Mouse (Mus musculus) liver, postnatal 0 days (tissue): ENCODE data around the gene Cbx1. TPM values are rescaled to one million over a fixed set of nuclear protein-coding genes. Genes with fewer than 3 reads are reported as not detected.

Source experiments
- ATAC-seq: fragments of 200-750 bp; cut with Nextera tagmentation; 2 replicates; pipeline ENCODE4 v1.8.0; 2017; ENCODE audit warnings: mild to moderate bottlenecking, moderate library complexity
- DNase-seq: peaks from one replicate; pipeline ENCODE4 v3.0.0-alpha.2; 2016
- H3K27ac ChIP-seq: fragments of 300-500 bp; sonication (generic); 2 replicates; pipeline ENCODE4 v1.5.1; 2014; ENCODE audit warnings: antibody characterized with exemption, moderate library complexity, mild to moderate bottlenecking, low read depth
- H3K27me3 ChIP-seq: fragments of 300-500 bp; sonication (generic); 2 replicates; pipeline ENCODE4 v1.6.1; 2014; ENCODE audit warnings: low read length, control low read depth, mixed read lengths; ENCODE audit not compliant: insufficient read depth
- H3K36me3 ChIP-seq: fragments of 300-500 bp; sonication (generic); replicated peaks from 2 replicates; pipeline ENCODE4 v1.6.1; 2014; ENCODE audit warnings: mild to moderate bottlenecking, control low read depth, low read length, moderate library complexity, mixed read lengths; ENCODE audit not compliant: insufficient read depth
- H3K4me1 ChIP-seq: fragments of 300-500 bp; sonication (generic); 2 replicates; pipeline ENCODE4 v1.6.1; 2014; ENCODE audit warnings: antibody characterized with exemption, mild to moderate bottlenecking, control low read depth; ENCODE audit not compliant: insufficient read depth
- H3K4me2 ChIP-seq: fragments of 300-500 bp; sonication (generic); 2 replicates; pipeline ENCODE4 v1.6.1; 2014; ENCODE audit warnings: low read depth, mild to moderate bottlenecking, low read length, moderate library complexity, mixed read lengths
- H3K4me3 ChIP-seq: fragments of 300-500 bp; sonication (generic); 2 replicates; pipeline ENCODE4 v1.5.1; 2014; ENCODE audit warnings: low read depth, low read length
- H3K9ac ChIP-seq: fragments of 300-500 bp; sonication (generic); replicated peaks from 2 replicates; pipeline ENCODE4 v1.6.1; 2014; ENCODE audit warnings: mild to moderate bottlenecking, moderate library complexity
- H3K9me3 ChIP-seq: fragments of 300-500 bp; sonication (generic); 2 replicates; pipeline ENCODE4 v1.6.1; 2016; ENCODE audit warnings: mild to moderate bottlenecking, control low read depth, low read length, mixed read lengths
- CTCF ChIP-seq: sonication (generic); IDR thresholded peaks from 2 replicates; pipeline ENCODE4 v1.5.1; 2016; ENCODE audit warnings: antibody characterized with exemption, low read depth
- EP300 ChIP-seq: IDR thresholded peaks from 2 replicates; pipeline ENCODE4 v1.6.1; 2016; ENCODE audit warnings: antibody characterized with exemption, low read depth, mild to moderate bottlenecking
- WGBS: fragments of 180-500 bp; shearing (Covaris S2); extraction: QIAGEN DNeasy Blood & Tissue Kit; methylation state at CpG from one replicate; pipeline ENCODE4 v1.1.7; 2014; ENCODE audit not compliant: insufficient replicate concordance; 5-methylcytosine and 5-hydroxymethylcytosine counted together
- polyA plus RNA-seq: library from polyadenylated mRNA; unstranded; fragments of >200 nt; fragmentation: Nextera tagmentation; extraction: Ambion mirVana; gene quantifications from 2 replicates; pipeline ENCODE4 v1.2.1, GENCODE M21; 2015

Gene Cbx1
- polyA plus RNA-seq, 1 experiment from 2014 or later = 24.9 TPM

DNA sequence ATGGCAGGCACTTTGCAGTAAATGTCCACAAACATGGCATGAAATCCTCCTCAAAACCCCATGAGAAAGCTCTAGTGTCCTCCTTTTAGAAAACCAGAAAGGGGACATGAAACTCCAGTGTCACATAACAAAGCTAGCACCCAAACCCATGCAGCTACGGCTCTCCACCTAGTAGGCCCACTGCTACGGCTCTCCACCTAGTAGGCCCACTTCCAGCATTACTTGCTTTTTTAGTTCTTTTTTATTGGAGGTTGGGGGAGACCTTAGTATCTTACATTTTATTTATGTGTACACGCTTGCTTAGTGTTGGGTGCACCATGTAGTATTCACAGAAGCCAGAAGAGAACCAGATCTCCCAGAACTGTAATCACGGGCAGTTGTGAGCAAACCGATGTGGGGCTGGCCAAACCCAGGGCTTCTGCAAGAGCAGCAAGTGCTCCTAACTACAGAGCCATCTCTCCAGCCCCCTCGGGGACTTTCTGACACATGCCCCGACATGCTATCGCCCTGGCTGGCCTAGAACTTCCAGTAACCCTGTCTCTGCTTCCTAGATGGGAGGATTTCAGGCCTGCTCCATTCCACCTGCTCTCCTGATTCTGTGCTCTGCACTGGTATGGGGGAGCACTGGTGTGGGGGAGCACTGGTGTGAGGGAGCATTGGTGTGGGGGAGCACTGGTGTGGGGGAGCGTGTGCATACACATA, 17.5 kb upstream of the Cbx1 start:
- ATAC-seq (no peak), DNase-seq (no peak)
- no peak overlapping the region for H3K27ac ChIP-seq
- TF ChIP-seq CTCF (no peak), EP300 (no peak)
- H3K9me3 ChIP-seq = no peaks in the 10 kb centered on the region
- no peak overlapping the region for H3K4me2 ChIP-seq
- no peaks in the 10 kb centered on the region for H3K27me3 ChIP-seq
- H3K36me3 ChIP-seq = peaks cover 54% of the 10 kb centered on the region
- H3K4me1 ChIP-seq = peaks cover 4% of the 10 kb centered on the region
- no peak overlapping the region for H3K9ac ChIP-seq
- WGBS = 90% methylated on average over 9 of the region's 9 CpGs
- H3K4me3 ChIP-seq = no peak overlapping the region

DNA sequence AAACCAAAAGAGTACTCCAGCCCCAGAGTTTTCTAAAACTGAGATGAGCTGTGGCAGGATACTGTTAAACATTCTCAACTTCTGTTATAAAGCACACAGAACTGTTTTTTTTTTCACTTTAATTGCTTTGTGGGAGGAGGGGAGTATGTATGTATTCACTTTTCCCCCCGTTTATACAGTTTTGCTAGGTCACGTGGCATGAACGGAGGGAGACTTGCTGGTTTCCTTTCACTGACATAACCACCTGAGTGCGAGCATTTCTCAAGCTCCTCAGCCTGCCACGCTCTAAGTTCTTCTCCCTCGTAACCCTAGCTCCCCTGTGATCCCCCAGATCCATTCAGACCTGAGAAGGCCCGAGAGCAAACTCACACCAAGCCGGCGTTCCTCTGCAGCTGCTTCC, 16.5 kb upstream of the Cbx1 start:
- Histone ChIP-seq H3K4me3 (no peak overlapping the region), H3K9ac (no peak overlapping the region), H3K27ac (no peak overlapping the region), H3K4me2 (no peak overlapping the region), H3K4me1 (peaks cover 10% of the 10 kb centered on the region), H3K27me3 (no peaks in the 10 kb centered on the region), H3K36me3 (peaks cover 51% of the 10 kb centered on the region), H3K9me3 (no peaks in the 10 kb centered on the region)
- ATAC-seq = no peak
- WGBS = 70% methylated on average over 9 of the region's 9 CpGs
- DNase-seq = no peak
- TF ChIP-seq EP300 = no peak
- no peak for TF ChIP-seq CTCF

DNA sequence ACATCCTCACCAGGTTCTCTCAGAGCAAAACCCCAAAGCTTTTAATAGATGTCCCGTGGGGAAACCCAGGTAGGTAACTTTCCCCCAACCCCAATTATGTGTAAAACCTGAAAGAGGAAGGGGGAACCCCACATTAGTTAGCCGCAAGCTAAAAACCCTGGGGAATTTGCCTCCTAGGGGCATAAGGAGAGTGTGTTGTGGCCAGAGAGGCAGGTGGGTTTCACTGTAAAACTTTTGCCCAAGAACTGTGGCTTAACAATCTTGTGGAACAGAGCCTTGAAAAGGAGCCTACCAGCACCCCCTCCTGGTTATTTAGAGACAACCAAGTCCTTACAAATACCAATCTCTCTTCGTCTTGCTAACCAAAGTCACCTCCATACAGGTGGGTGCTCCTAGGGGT, 14.4 kb upstream of the Cbx1 start:
- Histone ChIP-seq H3K9me3 (no peaks in the 10 kb centered on the region), H3K27me3 (no peaks in the 10 kb centered on the region), H3K4me3 (no peak overlapping the region), H3K36me3 (peaks cover 32% of the 10 kb centered on the region), H3K27ac (0 out of 2 replicates have a peak overlapping the region, but pooled peaks have one; percentile 1), H3K9ac (no peak overlapping the region), H3K4me2 (no peak overlapping the region), H3K4me1 (peaks cover 15% of the 10 kb centered on the region)
- no peak for DNase-seq
- TF ChIP-seq CTCF = peak; percentile 29; the same call in 1 of the 2 replicates
- TF ChIP-seq EP300 = no peak
- no peak for ATAC-seq
- WGBS = 68% methylated on average over 3 of the region's 3 CpGs

DNA sequence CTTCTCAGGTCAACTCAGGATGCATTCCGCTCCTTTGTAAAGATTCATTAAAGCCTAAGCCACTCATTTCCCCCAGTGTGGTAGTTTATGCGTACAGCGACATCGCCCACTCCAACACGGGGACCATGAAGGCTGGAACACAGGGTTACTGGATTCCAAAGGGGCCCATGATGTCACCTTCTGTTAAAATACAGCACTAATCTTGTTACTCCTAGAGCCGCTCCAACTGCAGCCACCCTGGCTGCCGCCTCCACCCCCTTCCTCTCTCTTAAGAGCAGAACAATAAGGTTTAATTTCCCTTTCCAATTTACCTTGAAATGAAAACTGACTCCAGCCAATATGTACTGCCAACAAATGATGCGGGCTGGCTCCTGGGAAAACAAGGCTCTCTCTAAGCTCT, 13.9 kb upstream of the Cbx1 start:
- DNase-seq (no peak), ATAC-seq (no peak)
- Histone ChIP-seq H3K4me1 (peaks cover 15% of the 10 kb centered on the region), H3K27me3 (no peaks in the 10 kb centered on the region), H3K4me2 (no peak overlapping the region), H3K9ac (no peak overlapping the region), H3K36me3 (peaks cover 30% of the 10 kb centered on the region), H3K4me3 (no peak overlapping the region), H3K9me3 (no peaks in the 10 kb centered on the region), H3K27ac (0 out of 2 replicates have a peak overlapping the region, but pooled peaks have one; percentile 1)
- WGBS = 89% methylated on average over 8 of the region's 8 CpGs
- TF ChIP-seq EP300 = no peak
- no peak for TF ChIP-seq CTCF

DNA sequence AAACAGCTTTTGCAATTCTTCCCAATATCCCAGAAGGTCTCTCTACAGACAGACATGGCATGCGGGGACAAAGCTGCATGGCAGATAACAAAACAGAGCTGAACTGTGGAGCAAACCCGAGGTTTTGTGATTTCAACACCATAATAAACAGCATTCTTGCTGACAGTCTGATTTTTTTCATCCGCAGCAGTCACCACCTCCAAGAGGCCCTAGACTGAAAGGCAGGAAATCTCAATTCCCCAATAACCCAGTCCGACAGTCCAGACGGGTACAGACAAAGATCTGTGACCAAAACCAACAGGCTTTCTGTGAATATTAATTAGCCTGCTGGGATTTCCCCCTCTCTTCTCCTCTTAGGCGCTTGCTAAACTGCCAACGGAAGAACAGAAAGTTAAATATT, 13.3 kb upstream of the Cbx1 start:
- no peak for TF ChIP-seq CTCF
- no peak for TF ChIP-seq EP300
- peak overlapping the region; percentile 72; the same call in 1 of the 2 replicates for H3K4me2 ChIP-seq
- no peaks in the 10 kb centered on the region for H3K27me3 ChIP-seq
- H3K27ac ChIP-seq = no peak overlapping the region; the same call in 1 of the 2 replicates
- H3K9ac ChIP-seq = no peak overlapping the region
- H3K4me3 ChIP-seq = no peak overlapping the region
- peaks cover 15% of the 10 kb centered on the region for H3K4me1 ChIP-seq
- peaks cover 24% of the 10 kb centered on the region for H3K36me3 ChIP-seq
- H3K9me3 ChIP-seq = no peaks in the 10 kb centered on the region
- WGBS = 69% methylated on average over 7 of the region's 7 CpGs
- no peak for ATAC-seq
- no peak for DNase-seq

DNA sequence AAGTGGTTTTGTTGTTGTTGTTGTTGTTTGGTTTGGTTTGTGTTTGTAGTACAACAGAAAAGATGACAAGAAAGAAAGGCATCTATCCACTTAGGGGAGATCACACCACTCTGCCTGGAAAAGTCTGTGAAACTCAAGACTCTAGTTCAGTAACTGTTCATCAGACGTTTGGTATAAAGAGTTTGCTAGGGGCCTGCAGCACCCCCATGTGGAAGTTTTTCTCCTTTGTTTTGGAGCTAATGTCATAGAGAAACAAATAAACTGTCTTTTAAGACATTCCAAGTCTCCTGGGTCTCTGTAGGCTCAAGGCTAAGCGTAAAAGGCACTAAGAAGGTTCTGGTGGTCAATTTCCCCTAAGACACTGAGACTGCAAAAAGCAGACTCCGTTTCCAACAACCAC, 12.9 kb upstream of the Cbx1 start:
- 54% methylated on average over 3 of the region's 3 CpGs for WGBS

More for the DNA sequence above, 12.9 kb upstream of the Cbx1 start:
- ATAC-seq (no peak), DNase-seq (no peak)
- Histone ChIP-seq H3K36me3 (peaks cover 20% of the 10 kb centered on the region), H3K4me3 (no peak overlapping the region), H3K27ac (no peak overlapping the region; the same call in 1 of the 2 replicates), H3K4me2 (peak overlapping the region; percentile 72), H3K4me1 (peaks cover 15% of the 10 kb centered on the region), H3K9ac (peak overlapping the region; percentile 64; the same call in 1 of the 2 replicates), H3K27me3 (no peaks in the 10 kb centered on the region), H3K9me3 (no peaks in the 10 kb centered on the region)
- TF ChIP-seq CTCF (peak; percentile 33; the same call in 1 of the 2 replicates), EP300 (no peak)
